Mouse (Mus musculus) hindbrain, embryonic 15.5 days (tissue): ENCODE measurements around the gene Adamtsl1. TPM values are rescaled to one million over a fixed set of nuclear protein-coding genes. Genes with fewer than 3 reads are reported as not detected.

Experiments
- ATAC-seq: fragments of 200-750 bp; cut with Nextera tagmentation; 2 replicates; pipeline ENCODE4 v1.8.0; 2017; ENCODE audit warnings: low read depth, moderate number of reproducible peaks, moderate TSS enrichment; ENCODE audit not compliant: low FRiP score
- H3K27ac ChIP-seq: fragments of 300-500 bp; sonication (generic); replicated peaks from 2 replicates; pipeline ENCODE4 v1.5.1; 2015; ENCODE audit warnings: mild to moderate bottlenecking, inconsistent platforms
- H3K27me3 ChIP-seq: fragments of 300-500 bp; sonication (generic); 2 replicates; pipeline ENCODE4 v1.6.1; 2015; ENCODE audit warnings: control low read depth, inconsistent platforms
- H3K36me3 ChIP-seq: fragments of 300-500 bp; sonication (generic); 2 replicates; pipeline ENCODE4 v1.6.1; 2015; ENCODE audit warnings: control low read depth, inconsistent platforms
- H3K4me1 ChIP-seq: fragments of 300-500 bp; sonication (generic); replicated peaks from 2 replicates; pipeline ENCODE4 v1.6.1; 2015; ENCODE audit warnings: control low read depth, inconsistent platforms
- H3K4me2 ChIP-seq: fragments of 300-500 bp; sonication (generic); 2 replicates; pipeline ENCODE4 v1.6.1; 2015; ENCODE audit warnings: moderate library complexity, mild to moderate bottlenecking, inconsistent platforms
- H3K4me3 ChIP-seq: fragments of 300-500 bp; sonication (generic); 2 replicates; pipeline ENCODE4 v1.5.1; 2015; ENCODE audit warnings: mild to moderate bottlenecking, inconsistent platforms
- H3K9ac ChIP-seq: fragments of 300-500 bp; sonication (generic); 2 replicates; pipeline ENCODE4 v1.6.1; 2015; ENCODE audit warnings: inconsistent platforms
- H3K9me3 ChIP-seq: fragments of 300-500 bp; sonication (generic); 2 replicates; pipeline ENCODE4 v1.6.1; 2016; ENCODE audit warnings: control low read depth, inconsistent platforms
- WGBS: fragments of 180-500 bp; shearing (Covaris S2); methylation state at CpG from one replicate; pipeline ENCODE4 v1.1.7; 2015; 5-methylcytosine and 5-hydroxymethylcytosine counted together
- polyA plus RNA-seq: library from polyadenylated mRNA; unstranded; fragments of >200 nt; fragmentation: Nextera tagmentation; extraction: Ambion mirVana; gene quantifications from 2 replicates; pipeline ENCODE4 v1.2.1, GENCODE M21; 2015

The Adamtsl1 gene
- polyA plus RNA-seq, 1 experiment from 2014 or later = 11.8 TPM

GRCm38 (mm10) chr4:86464808-86465207, 950.8 kb downstream of the Adamtsl1 start:
- ATAC-seq = no peak
- H3K4me3 ChIP-seq = no peak overlapping the region
- H3K36me3 ChIP-seq = no peaks in the 10 kb centered on the region
- no peak overlapping the region for H3K27ac ChIP-seq
- no peak overlapping the region for H3K9ac ChIP-seq
- no peaks in the 10 kb centered on the region for H3K9me3 ChIP-seq
- no peaks in the 10 kb centered on the region for H3K4me1 ChIP-seq
- 91% methylated on average over 5 of the region's 5 CpGs for WGBS
- no peak overlapping the region for H3K4me2 ChIP-seq
- no peaks in the 10 kb centered on the region for H3K27me3 ChIP-seq
